16 mouse cellular contexts compared by ENCODE assay signal in the genomic region with DNA sequence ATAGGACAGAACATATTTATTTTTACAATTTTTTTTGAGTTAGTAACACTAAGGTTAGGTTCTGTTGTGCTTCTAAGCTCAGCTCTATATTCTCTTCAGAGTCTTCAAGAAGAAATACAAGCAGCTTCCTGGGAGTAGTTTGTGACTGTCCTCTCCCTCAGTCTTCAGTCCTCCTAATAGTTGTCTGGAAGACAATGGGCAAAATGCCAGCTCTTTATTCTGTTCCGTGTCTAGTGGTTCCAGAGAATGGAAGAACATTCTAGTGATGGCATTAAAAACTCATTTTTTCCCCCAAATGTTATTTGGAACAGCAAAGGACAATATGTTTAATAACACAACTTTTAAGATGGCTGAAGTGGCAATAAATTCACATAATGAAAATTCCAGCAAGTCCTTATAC.
DNase-seq lines count a peak whose midpoint lies in the region; ATAC-seq and TF ChIP-seq lines count a peak whose summit lies in the region.
"Had no signal": no experiment of that assay in that cellular context is flagged by ENCODE, and none has a peak within 500 bp of the region (broad histone marks: within the 10 kb centered on the region; RNA-seq: fewer than 3 reads in every experiment).

No protein-coding gene starts in this region.

- H3K4me3 ChIP-seq in kidney, embryonic 15.5 days (replicated peaks) = no peak overlapping the region
- H3K4me3 ChIP-seq in kidney, embryonic 14.5 days (ENCODE audit: low read length) = no peak overlapping the region
- H3K4me3 ChIP-seq in intestine, embryonic 15.5 days (replicated peaks) = no peak overlapping the region
- H3K4me3 ChIP-seq: neural tube, embryonic 12.5 days had no signal

- H3K9me3 ChIP-seq in kidney, embryonic 15.5 days (replicated peaks) = no peaks in the 10 kb centered on the region
- H3K9me3 ChIP-seq in kidney, embryonic 14.5 days (ENCODE audit: control insufficient read depth, low read length) = no peaks in the 10 kb centered on the region
- H3K9me3 ChIP-seq in intestine, embryonic 15.5 days = no peaks in the 10 kb centered on the region
- H3K9me3 ChIP-seq: neural tube, embryonic 12.5 days had no signal

- intact Hi-C loops in left cerebral cortex, postnatal 14 days (cut with DNase I) = no loop called here

- no peak for TF ChIP-seq CTCF in brain, embryonic 14.5 days (IDR thresholded peaks at IDR 0.05; ENCODE audit: borderline replicate concordance, extremely low read depth, insufficient read depth, insufficient read length)

- H3K9ac ChIP-seq in kidney, embryonic 15.5 days = no peak overlapping the region
- no peak overlapping the region for H3K9ac ChIP-seq in kidney, embryonic 14.5 days (ENCODE audit: low read depth, low read length)
- no peak overlapping the region for H3K9ac ChIP-seq in intestine, embryonic 15.5 days
- H3K9ac ChIP-seq: liver, embryonic 14.5 days; neural tube, embryonic 12.5 days had no signal

- WGBS in kidney, embryonic 15.5 days = 37% methylated on average over 1 of the region's 1 CpGs
- WGBS in kidney, embryonic 14.5 days = 50% methylated on average over 1 of the region's 1 CpGs
- WGBS in intestine, embryonic 15.5 days = 30% methylated on average over 1 of the region's 1 CpGs

- H3K27ac ChIP-seq in kidney, embryonic 15.5 days = 0 out of 2 replicates have a peak overlapping the region, but pooled peaks have one; percentile 1
- H3K27ac ChIP-seq in kidney, embryonic 14.5 days (ENCODE audit: low read depth, low read length) = no peak overlapping the region
- H3K27ac ChIP-seq in intestine, embryonic 15.5 days = no peak overlapping the region
- H3K27ac ChIP-seq: liver, embryonic 14.5 days; neural tube, embryonic 12.5 days; stomach, postnatal 0 days had no signal

- no peaks in the 10 kb centered on the region for H3K27me3 ChIP-seq in kidney, embryonic 15.5 days
- H3K27me3 ChIP-seq in kidney, embryonic 14.5 days (ENCODE audit: control insufficient read depth, insufficient read depth, low read length) = no peaks in the 10 kb centered on the region
- H3K27me3 ChIP-seq in intestine, embryonic 15.5 days (replicated peaks) = no peaks in the 10 kb centered on the region
- H3K27me3 ChIP-seq: neural tube, embryonic 12.5 days had no signal

- DNase-seq in lung, postnatal 10 days = peak; percentile 10
- no peak for DNase-seq in lung, postnatal 4 days
- peak; percentile 39 for DNase-seq in brain, embryonic 14.5 days (ENCODE audit: low read depth)
- no peak for DNase-seq in left cerebral cortex, postnatal 14 days (ENCODE audit: low spot score in 2 of 2)
- DNase-seq: cerebellum, adult 18-20 months; cerebellum, postnatal 36 days; layer of hippocampus, postnatal 36 days; right cerebral cortex, postnatal 25 days had no signal

- H3K4me1 ChIP-seq in kidney, embryonic 15.5 days = peaks cover 40% of the 10 kb centered on the region
- H3K4me1 ChIP-seq in kidney, embryonic 14.5 days (ENCODE audit: control insufficient read depth, insufficient read depth, low read length) = peaks cover 28% of the 10 kb centered on the region
- peaks cover 27% of the 10 kb centered on the region for H3K4me1 ChIP-seq in intestine, embryonic 15.5 days (replicated peaks)

- ATAC-seq in kidney, embryonic 15.5 days (replicated peaks; ENCODE audit: low FRiP score) = no peak
- no peak for ATAC-seq in kidney, embryonic 14.5 days (ENCODE audit: low FRiP score, low TSS enrichment)
- ATAC-seq in intestine, embryonic 15.5 days = no peak
- ATAC-seq: CD4-positive, CD25-positive, alpha-beta regulatory T cell, adult 4 months had no signal

- H3K4me2 ChIP-seq in kidney, embryonic 15.5 days = no peak overlapping the region
- no peak overlapping the region for H3K4me2 ChIP-seq in kidney, embryonic 14.5 days (replicated peaks; ENCODE audit: low read depth, low read length)
- H3K4me2 ChIP-seq in intestine, embryonic 15.5 days (replicated peaks) = no peak overlapping the region
- H3K4me2 ChIP-seq: neural tube, embryonic 12.5 days had no signal

- TF ChIP-seq POLR2A in brain, embryonic 14.5 days (IDR thresholded peaks at IDR 0.05; ENCODE audit: borderline replicate concordance, extremely low read depth, insufficient read depth, insufficient read length, poor library complexity, severe bottlenecking) = no peak

- H3K36me3 ChIP-seq in kidney, embryonic 15.5 days = no peaks in the 10 kb centered on the region
- no peaks in the 10 kb centered on the region for H3K36me3 ChIP-seq in kidney, embryonic 14.5 days (ENCODE audit: control insufficient read depth, insufficient read depth, low read length)
- H3K36me3 ChIP-seq in intestine, embryonic 15.5 days = no peaks in the 10 kb centered on the region
- H3K36me3 ChIP-seq: G1E; neural tube, embryonic 12.5 days had no signal

Comparison
In these comparisons a context has a peak if more than half of its experiments do, and no peak if none do; other contexts are left out.
1. DNase-seq: peak in lung, postnatal 10 days (single experiment) and brain, embryonic 14.5 days (single experiment); none in lung, postnatal 4 days (0 of 2) and left cerebral cortex, postnatal 14 days (0 of 2).